Mouse (Mus musculus): ENCODE measurements at regions not wholly inside any gene's neighbourhood (a gene's known extent, or its start where the extent isn't known, plus 50 kb on each side); places are given as distances from the start of the nearest gene placed in this dataset.

Small RNA genes lying in the stretch of these regions (microRNA-seq; reads per million reads assigned to microRNA genes)
- gene Mir124a-2, result 0 reads per million in 2 experiments

Data from heart, postnatal 4 days (tissue).